Mouse (Mus musculus): Measurements from ENCODE around the gene Pip4k2a. TPM values are rescaled to one million over a fixed set of nuclear protein-coding genes. Genes with fewer than 3 reads are reported as not detected.

Gene Pip4k2a
- polyA plus RNA-seq, 1 experiment from 2014 or later, result 14.3 TPM

DNA sequence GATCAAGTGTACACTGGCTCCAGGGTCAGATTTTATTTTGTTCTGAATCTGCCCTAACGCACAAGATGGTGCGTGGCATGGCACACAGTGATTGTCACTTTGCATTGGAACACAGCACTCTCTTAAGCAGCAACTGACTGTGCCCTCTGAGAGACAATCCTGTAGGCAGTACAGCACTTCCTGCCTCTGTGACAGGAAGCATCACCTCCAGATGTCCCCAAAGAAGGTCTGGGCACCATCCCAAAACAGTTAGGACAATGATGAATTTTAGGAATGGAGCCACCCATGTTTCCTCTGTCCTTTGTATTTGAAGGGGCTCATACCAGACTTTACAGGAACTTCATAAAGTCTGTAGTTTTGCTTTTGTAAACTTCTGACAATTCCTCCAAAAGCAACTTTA is 54.0 kb downstream of the Pip4k2a start:
- Histone ChIP-seq H3K27ac (ENCODE audit: low read depth, low read length) (peak overlapping the region; percentile 51; the same call in 1 of the 2 replicates), H3K9ac (ENCODE audit: low read depth, low read length) (no peak overlapping the region), H3K36me3 (ENCODE audit: control insufficient read depth, insufficient read depth, low read length) (no peaks in the 10 kb centered on the region), H3K9me3 (ENCODE audit: control insufficient read depth, low read length) (no peaks in the 10 kb centered on the region), H3K4me3 (ENCODE audit: low read length) (no peak overlapping the region), H3K27me3 (ENCODE audit: control insufficient read depth, insufficient read depth, low read length) (no peaks in the 10 kb centered on the region), H3K4me1 (ENCODE audit: control insufficient read depth, insufficient read depth, low read length) (peaks cover 17% of the 10 kb centered on the region), H3K4me2 (replicated peaks; ENCODE audit: low read depth, low read length) (no peak overlapping the region)
- WGBS, result 73% methylated on average over 2 of the region's 2 CpGs
- ATAC-seq (ENCODE audit: low FRiP score, low TSS enrichment), result no peak

DNA sequence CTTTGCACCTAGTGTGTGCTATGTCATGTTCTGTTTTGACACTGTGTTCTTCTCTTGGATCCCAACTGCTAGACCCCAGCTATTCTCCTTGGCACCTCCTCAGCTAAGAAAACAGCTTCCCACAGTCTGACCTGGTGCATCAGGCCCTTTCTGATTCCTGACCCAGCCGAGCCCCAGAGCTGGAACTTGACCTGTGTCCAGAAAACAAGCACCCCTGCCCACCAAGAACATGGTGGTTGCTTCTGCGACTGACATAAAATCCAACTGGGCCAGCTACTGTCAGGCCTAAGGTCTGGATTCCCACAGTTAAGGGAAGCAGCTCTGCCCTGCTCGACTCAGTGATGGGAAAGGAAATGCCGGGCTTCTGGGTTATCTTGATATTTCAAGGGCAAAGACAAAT is 54.6 kb downstream of the Pip4k2a start:
- Histone ChIP-seq H3K9me3 (ENCODE audit: control insufficient read depth, low read length) (no peaks in the 10 kb centered on the region), H3K27me3 (ENCODE audit: control insufficient read depth, insufficient read depth, low read length) (no peaks in the 10 kb centered on the region), H3K27ac (ENCODE audit: low read depth, low read length) (peak overlapping the region; percentile 51; the same call in 1 of the 2 replicates), H3K4me3 (ENCODE audit: low read length) (no peak overlapping the region), H3K36me3 (ENCODE audit: control insufficient read depth, insufficient read depth, low read length) (no peaks in the 10 kb centered on the region), H3K9ac (ENCODE audit: low read depth, low read length) (no peak overlapping the region), H3K4me2 (replicated peaks; ENCODE audit: low read depth, low read length) (no peak overlapping the region), H3K4me1 (ENCODE audit: control insufficient read depth, insufficient read depth, low read length) (peaks cover 23% of the 10 kb centered on the region)
- WGBS, result 35% methylated on average over 4 of the region's 4 CpGs
- ATAC-seq (ENCODE audit: low FRiP score, low TSS enrichment), result peak; percentile 35; the same call in 1 of the 2 replicates

GRCm38 (mm10) chr2:18940693-18941270 is 57.1 kb downstream of the Pip4k2a start:
- no peak overlapping the region for H3K9ac ChIP-seq (ENCODE audit: low read depth, low read length)
- ATAC-seq (ENCODE audit: low FRiP score, low TSS enrichment), result no peak
- H3K9me3 ChIP-seq (ENCODE audit: control insufficient read depth, low read length), result no peaks in the 10 kb centered on the region
- H3K4me2 ChIP-seq (replicated peaks; ENCODE audit: low read depth, low read length), result no peak overlapping the region
- H3K27ac ChIP-seq (ENCODE audit: low read depth, low read length), result peak overlapping the region; percentile 25
- 51% methylated on average over 12 of the region's 12 CpGs for WGBS
- H3K36me3 ChIP-seq (ENCODE audit: control insufficient read depth, insufficient read depth, low read length), result no peaks in the 10 kb centered on the region
- peaks cover 32% of the 10 kb centered on the region for H3K4me1 ChIP-seq (ENCODE audit: control insufficient read depth, insufficient read depth, low read length)
- no peak overlapping the region for H3K4me3 ChIP-seq (ENCODE audit: low read length)
- H3K27me3 ChIP-seq (ENCODE audit: control insufficient read depth, insufficient read depth, low read length), result no peaks in the 10 kb centered on the region

GRCm38 (mm10) chr2:18938923-18939329 is 59.0 kb downstream of the Pip4k2a start:
- H3K4me2 ChIP-seq (replicated peaks; ENCODE audit: low read depth, low read length), result no peak overlapping the region
- no peak overlapping the region for H3K4me3 ChIP-seq (ENCODE audit: low read length)
- H3K9ac ChIP-seq (ENCODE audit: low read depth, low read length), result no peak overlapping the region
- 28% methylated on average over 8 of the region's 8 CpGs for WGBS
- no peaks in the 10 kb centered on the region for H3K36me3 ChIP-seq (ENCODE audit: control insufficient read depth, insufficient read depth, low read length)
- H3K9me3 ChIP-seq (ENCODE audit: control insufficient read depth, low read length), result no peaks in the 10 kb centered on the region
- no peak for ATAC-seq (ENCODE audit: low FRiP score, low TSS enrichment)
- H3K4me1 ChIP-seq (ENCODE audit: control insufficient read depth, insufficient read depth, low read length), result peaks cover 36% of the 10 kb centered on the region
- H3K27me3 ChIP-seq (ENCODE audit: control insufficient read depth, insufficient read depth, low read length), result no peaks in the 10 kb centered on the region
- peak overlapping the region; percentile 11; the same call in 1 of the 2 replicates for H3K27ac ChIP-seq (ENCODE audit: low read depth, low read length)

- H3K27me3 ChIP-seq (ENCODE audit: control insufficient read depth, insufficient read depth, low read length), result no peaks in the 10 kb centered on the region
- no peaks in the 10 kb centered on the region for H3K9me3 ChIP-seq (ENCODE audit: control insufficient read depth, low read length)
- WGBS, result 11% methylated on average over 1 of the region's 1 CpGs
- no peak overlapping the region for H3K4me2 ChIP-seq (replicated peaks; ENCODE audit: low read depth, low read length)
- no peak overlapping the region for H3K4me3 ChIP-seq (ENCODE audit: low read length)
- no peak overlapping the region for H3K9ac ChIP-seq (ENCODE audit: low read depth, low read length)
- peak overlapping the region; percentile 47; the same call in 1 of the 2 replicates for H3K27ac ChIP-seq (ENCODE audit: low read depth, low read length)
- no peaks in the 10 kb centered on the region for H3K36me3 ChIP-seq (ENCODE audit: control insufficient read depth, insufficient read depth, low read length)
- ATAC-seq (ENCODE audit: low FRiP score, low TSS enrichment), result no peak
- H3K4me1 ChIP-seq (ENCODE audit: control insufficient read depth, insufficient read depth, low read length), result peaks cover 39% of the 10 kb centered on the region
Observed at GRCm38 (mm10) chr2:18938232-18938631, 59.7 kb downstream of the Pip4k2a start.

DNA sequence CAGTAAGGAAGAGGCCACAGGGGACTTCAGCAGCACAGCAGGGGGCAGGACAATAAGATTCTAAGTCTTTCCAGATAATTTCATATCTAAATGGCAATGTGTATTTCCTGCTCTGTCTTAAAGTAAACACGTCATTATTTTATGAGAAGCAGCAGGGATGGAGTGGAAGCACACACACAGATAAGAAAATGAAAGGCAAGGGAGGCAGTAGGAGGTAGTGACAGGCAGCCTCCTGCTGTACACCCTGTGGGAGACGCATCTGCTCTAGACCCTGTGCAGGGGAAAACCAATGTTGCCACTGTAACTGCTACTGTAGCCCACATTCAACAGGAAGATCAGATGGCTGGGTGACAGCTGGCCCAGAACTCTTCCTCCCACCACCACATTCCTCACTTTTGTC is 60.3 kb downstream of the Pip4k2a start:
- Histone ChIP-seq H3K27me3 (ENCODE audit: control insufficient read depth, insufficient read depth, low read length) (no peaks in the 10 kb centered on the region), H3K27ac (ENCODE audit: low read depth, low read length) (peak overlapping the region; percentile 47; the same call in 1 of the 2 replicates), H3K4me3 (ENCODE audit: low read length) (no peak overlapping the region), H3K4me2 (replicated peaks; ENCODE audit: low read depth, low read length) (no peak overlapping the region), H3K36me3 (ENCODE audit: control insufficient read depth, insufficient read depth, low read length) (no peaks in the 10 kb centered on the region), H3K9ac (ENCODE audit: low read depth, low read length) (no peak overlapping the region), H3K4me1 (ENCODE audit: control insufficient read depth, insufficient read depth, low read length) (peaks cover 37% of the 10 kb centered on the region), H3K9me3 (ENCODE audit: control insufficient read depth, low read length) (no peaks in the 10 kb centered on the region)
- no peak; the same call in 1 of the 2 replicates for ATAC-seq (ENCODE audit: low FRiP score, low TSS enrichment)
- 60% methylated on average over 2 of the region's 2 CpGs for WGBS

- Histone ChIP-seq H3K27ac (ENCODE audit: low read depth, low read length) (no peak overlapping the region), H3K27me3 (ENCODE audit: control insufficient read depth, insufficient read depth, low read length) (no peaks in the 10 kb centered on the region), H3K4me3 (ENCODE audit: low read length) (no peak overlapping the region), H3K4me2 (replicated peaks; ENCODE audit: low read depth, low read length) (no peak overlapping the region), H3K4me1 (ENCODE audit: control insufficient read depth, insufficient read depth, low read length) (peaks cover 37% of the 10 kb centered on the region), H3K9ac (ENCODE audit: low read depth, low read length) (no peak overlapping the region), H3K36me3 (ENCODE audit: control insufficient read depth, insufficient read depth, low read length) (no peaks in the 10 kb centered on the region), H3K9me3 (ENCODE audit: control insufficient read depth, low read length) (no peaks in the 10 kb centered on the region)
- 90% methylated on average over 7 of the region's 7 CpGs for WGBS
- no peak for ATAC-seq (ENCODE audit: low FRiP score, low TSS enrichment)
Observed at GRCm38 (mm10) chr2:18936446-18936845, 61.5 kb downstream of the Pip4k2a start.

DNA sequence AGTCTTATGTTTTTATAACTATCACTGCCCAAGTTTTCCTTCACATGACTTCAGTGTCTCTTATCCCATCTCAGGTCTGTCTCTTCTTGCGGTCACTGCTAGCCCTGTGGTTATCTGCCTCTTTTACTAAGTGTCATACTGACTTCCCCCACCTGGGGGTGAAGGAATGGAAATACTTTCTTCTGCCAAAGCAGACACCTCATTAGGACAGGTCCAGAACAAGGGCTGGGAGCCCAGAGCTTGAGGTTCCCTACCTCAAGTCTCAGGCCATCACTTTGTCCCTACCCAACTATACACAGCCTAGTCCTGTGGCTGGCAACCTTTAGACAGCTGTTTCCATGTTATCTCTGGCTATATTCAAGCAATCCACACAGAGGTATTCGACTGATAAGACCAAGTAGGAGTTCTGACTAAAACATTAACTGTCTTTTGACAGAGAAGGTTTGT is 62.3 kb downstream of the Pip4k2a start:
- Histone ChIP-seq H3K9me3 (ENCODE audit: control insufficient read depth, low read length) (no peaks in the 10 kb centered on the region), H3K4me2 (replicated peaks; ENCODE audit: low read depth, low read length) (no peak overlapping the region), H3K27ac (ENCODE audit: low read depth, low read length) (no peak overlapping the region), H3K4me1 (ENCODE audit: control insufficient read depth, insufficient read depth, low read length) (peaks cover 37% of the 10 kb centered on the region), H3K36me3 (ENCODE audit: control insufficient read depth, insufficient read depth, low read length) (no peaks in the 10 kb centered on the region), H3K4me3 (ENCODE audit: low read length) (no peak overlapping the region), H3K9ac (ENCODE audit: low read depth, low read length) (no peak overlapping the region), H3K27me3 (ENCODE audit: control insufficient read depth, insufficient read depth, low read length) (no peaks in the 10 kb centered on the region)
- no peak for ATAC-seq (ENCODE audit: low FRiP score, low TSS enrichment)
- 88% methylated on average over 2 of the region's 2 CpGs for WGBS

DNA sequence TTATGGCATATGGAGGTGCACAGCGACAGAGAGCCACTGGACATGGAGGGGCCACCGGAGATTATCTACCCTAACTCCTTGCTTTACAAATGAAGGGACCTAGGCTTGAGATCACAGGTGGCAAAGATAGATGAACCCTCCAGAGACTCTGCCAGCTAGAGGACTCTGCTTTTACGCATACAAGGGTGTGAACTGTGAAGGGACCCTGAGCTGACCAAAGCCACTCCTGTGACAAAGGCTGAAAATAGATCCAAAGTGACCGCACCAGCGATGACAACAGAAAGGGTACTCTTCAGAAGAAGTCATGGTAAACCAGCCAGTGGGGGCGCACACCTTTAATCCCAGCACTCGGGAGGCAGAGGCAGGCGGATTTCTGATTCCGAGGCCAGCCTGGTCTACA is 63.8 kb downstream of the Pip4k2a start:
- Histone ChIP-seq H3K4me2 (replicated peaks; ENCODE audit: low read depth, low read length) (no peak overlapping the region), H3K4me1 (ENCODE audit: control insufficient read depth, insufficient read depth, low read length) (peaks cover 29% of the 10 kb centered on the region), H3K27ac (ENCODE audit: low read depth, low read length) (no peak overlapping the region), H3K9ac (ENCODE audit: low read depth, low read length) (no peak overlapping the region), H3K4me3 (ENCODE audit: low read length) (no peak overlapping the region), H3K9me3 (ENCODE audit: control insufficient read depth, low read length) (no peaks in the 10 kb centered on the region), H3K36me3 (ENCODE audit: control insufficient read depth, insufficient read depth, low read length) (no peaks in the 10 kb centered on the region), H3K27me3 (ENCODE audit: control insufficient read depth, insufficient read depth, low read length) (no peaks in the 10 kb centered on the region)
- 84% methylated on average over 9 of the region's 9 CpGs for WGBS
- no peak for ATAC-seq (ENCODE audit: low FRiP score, low TSS enrichment)
